Mouse (Mus musculus): ENCODE measurements around the gene Aloxe3. TPM values are rescaled to one million over a fixed set of nuclear protein-coding genes. Genes with fewer than 3 reads are reported as not detected.
A peak's percentile ranks its signal among the peaks of the same experiment; 100 is the strongest.

Gene Aloxe3
- polyA plus RNA-seq, 1 experiment from 2014 or later: 0.17 TPM

DNA sequence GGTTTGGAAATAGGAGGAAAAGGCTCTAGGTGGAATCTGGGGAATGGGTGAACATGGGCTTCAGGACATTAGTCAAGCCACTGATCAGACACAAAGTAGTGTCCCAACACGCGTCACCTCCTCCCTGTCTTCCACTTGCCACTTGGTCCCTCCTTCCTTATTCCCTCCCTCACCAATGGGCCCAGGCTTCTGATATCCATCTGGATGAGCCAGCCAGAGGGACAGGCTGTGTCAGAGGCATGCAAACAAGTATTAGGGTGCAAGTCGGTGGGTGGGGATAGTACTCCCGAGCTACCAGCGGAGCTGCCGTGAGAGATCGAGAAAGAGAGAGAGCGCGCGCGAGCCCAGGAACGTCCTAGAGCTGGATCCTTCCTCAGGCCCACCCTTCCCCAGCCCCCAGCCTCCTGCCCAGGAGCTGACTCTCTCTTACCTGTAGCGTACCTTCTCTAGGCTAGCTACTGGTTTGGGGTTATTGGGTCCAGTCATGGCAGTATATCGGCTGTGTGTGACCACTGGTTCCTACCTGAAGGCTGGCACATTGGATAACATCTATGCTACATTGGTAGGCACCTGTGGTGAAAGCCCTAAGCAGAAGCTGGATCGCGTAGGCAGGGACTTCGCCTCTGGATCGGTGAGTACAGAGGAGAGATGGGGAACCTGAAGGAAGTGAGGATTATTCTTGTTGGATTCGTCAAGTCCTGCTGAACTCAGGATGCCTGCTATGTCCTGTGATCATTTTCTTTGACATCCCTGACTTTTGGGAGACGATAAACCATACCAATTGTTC, 416 bp downstream of the Aloxe3 start:
- Histone ChIP-seq H3K9me3 (ENCODE audit: low read depth, low read length) (no peaks in the 10 kb centered on the region), H3K4me1 (ENCODE audit: insufficient read depth) (peaks cover 6% of the 10 kb centered on the region), H3K27me3 (ENCODE audit: insufficient read depth, low read length) (no peaks in the 10 kb centered on the region), H3K4me2 (peak overlapping the region; percentile 77), H3K27ac (ENCODE audit: low read depth) (no peak overlapping the region), H3K9ac (peak overlapping the region; percentile 54), H3K36me3 (ENCODE audit: insufficient read depth) (no peaks in the 10 kb centered on the region), H3K4me3 (ENCODE audit: low read depth, low read length) (peak overlapping the region; percentile 61)
- WGBS: 10% methylated on average over 20 of the region's 20 CpGs
- no peak for TF ChIP-seq CTCF (IDR thresholded peaks at IDR 0.05; ENCODE audit: low read depth)
- DNase-seq (peak; percentile 29), ATAC-seq (ENCODE audit: insufficient read depth) (no peak)

GRCm38 (mm10) chr11:69126706-69127095, 1.0 kb downstream of the Aloxe3 start:
- Histone ChIP-seq H3K4me2 (peak overlapping the region; percentile 77), H3K4me3 (ENCODE audit: low read depth, low read length) (peak overlapping the region; percentile 61)
- TF ChIP-seq CTCF (IDR thresholded peaks at IDR 0.05; ENCODE audit: low read depth): no peak

DNA sequence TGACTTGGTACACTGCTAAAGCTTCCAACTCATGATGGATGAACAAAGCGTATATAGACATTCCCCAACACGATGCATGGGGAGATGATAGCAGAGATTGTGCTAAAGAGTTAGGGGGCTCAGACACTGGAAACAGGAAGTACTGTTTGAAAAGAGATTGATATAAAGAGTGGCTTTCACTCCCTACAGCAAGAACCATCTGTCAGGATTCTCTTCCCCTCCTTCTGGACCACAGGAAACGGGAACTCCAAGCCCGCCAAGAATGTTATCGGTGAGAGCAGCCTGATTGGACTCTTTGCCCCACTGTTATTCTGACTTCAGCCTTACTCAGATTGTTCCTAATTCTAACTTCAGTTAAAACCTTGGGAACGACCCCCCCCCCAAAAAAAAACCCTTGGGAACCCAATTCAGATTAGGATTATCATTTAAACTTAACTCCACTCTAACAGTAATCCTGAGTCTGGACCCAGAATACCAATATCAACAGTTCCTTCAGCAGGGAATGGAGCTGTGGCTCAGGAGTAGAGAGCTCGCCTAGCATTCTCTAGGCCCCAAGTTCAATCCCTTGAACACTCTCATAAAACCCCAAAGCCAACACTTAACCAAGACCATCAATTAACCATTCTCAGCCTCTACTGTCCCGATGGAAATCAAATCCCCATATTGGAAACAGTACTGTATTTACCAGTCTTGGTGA, 2.9 kb downstream of the Aloxe3 start:
- 54% methylated on average over 8 of the region's 8 CpGs for WGBS
- TF ChIP-seq CTCF (IDR thresholded peaks at IDR 0.05; ENCODE audit: low read depth): no peak
- Histone ChIP-seq H3K27me3 (ENCODE audit: insufficient read depth, low read length) (no peaks in the 10 kb centered on the region), H3K4me1 (ENCODE audit: insufficient read depth) (peaks cover 6% of the 10 kb centered on the region), H3K4me2 (no peak overlapping the region), H3K4me3 (ENCODE audit: low read depth, low read length) (no peak overlapping the region), H3K36me3 (ENCODE audit: insufficient read depth) (no peaks in the 10 kb centered on the region), H3K9ac (no peak overlapping the region), H3K9me3 (ENCODE audit: low read depth, low read length) (no peaks in the 10 kb centered on the region), H3K27ac (ENCODE audit: low read depth) (no peak overlapping the region)
- no peak for ATAC-seq (ENCODE audit: insufficient read depth)
- DNase-seq: peak; percentile 9

More at GRCm38 (mm10) chr11:69126706-69127095, 1.0 kb downstream of the Aloxe3 start:
- Histone ChIP-seq H3K4me1 (ENCODE audit: insufficient read depth) (peaks cover 6% of the 10 kb centered on the region), H3K9ac (peak overlapping the region; percentile 54), H3K27me3 (ENCODE audit: insufficient read depth, low read length) (no peaks in the 10 kb centered on the region), H3K36me3 (ENCODE audit: insufficient read depth) (no peaks in the 10 kb centered on the region), H3K27ac (ENCODE audit: low read depth) (no peak overlapping the region), H3K9me3 (ENCODE audit: low read depth, low read length) (no peaks in the 10 kb centered on the region)
- ATAC-seq (ENCODE audit: insufficient read depth): no peak
- WGBS: 51% methylated on average over 2 of the region's 2 CpGs
- DNase-seq: no peak

GRCm38 (mm10) chr11:69133566-69133922, 7.8 kb downstream of the Aloxe3 start:
- 21% methylated on average over 5 of the region's 5 CpGs for WGBS
- DNase-seq (no peak), ATAC-seq (ENCODE audit: insufficient read depth) (0 out of 2 replicates have a peak, but pooled peaks have one; percentile 4)
- H3K9me3 ChIP-seq (ENCODE audit: low read depth, low read length): no peaks in the 10 kb centered on the region
- no peaks in the 10 kb centered on the region for H3K4me1 ChIP-seq (ENCODE audit: insufficient read depth)
- H3K36me3 ChIP-seq (ENCODE audit: insufficient read depth): no peaks in the 10 kb centered on the region
- no peak for TF ChIP-seq CTCF (IDR thresholded peaks at IDR 0.05; ENCODE audit: low read depth)
- H3K4me3 ChIP-seq (ENCODE audit: low read depth, low read length): peak overlapping the region; percentile 45
- peak overlapping the region; percentile 41; the same call in 1 of the 2 replicates for H3K9ac ChIP-seq
- no peaks in the 10 kb centered on the region for H3K27me3 ChIP-seq (ENCODE audit: insufficient read depth, low read length)
- peak overlapping the region; percentile 68 for H3K4me2 ChIP-seq
- no peak overlapping the region for H3K27ac ChIP-seq (ENCODE audit: low read depth)

GRCm38 (mm10) chr11:69133923-69134621, 8.4 kb downstream of the Aloxe3 start:
- Histone ChIP-seq H3K4me3 (ENCODE audit: low read depth, low read length) (peak overlapping the region; percentile 45), H3K36me3 (ENCODE audit: insufficient read depth) (no peaks in the 10 kb centered on the region), H3K27ac (ENCODE audit: low read depth) (no peak overlapping the region), H3K4me1 (ENCODE audit: insufficient read depth) (no peaks in the 10 kb centered on the region), H3K9me3 (ENCODE audit: low read depth, low read length) (no peaks in the 10 kb centered on the region), H3K4me2 (peak overlapping the region; percentile 68), H3K9ac (peak overlapping the region; percentile 41), H3K27me3 (ENCODE audit: insufficient read depth, low read length) (no peaks in the 10 kb centered on the region)
- WGBS: under 1% methylated on average over 34 of the region's 34 CpGs
- peak; percentile 72 for TF ChIP-seq CTCF (IDR thresholded peaks at IDR 0.05; ENCODE audit: low read depth)
- peak; percentile 79 for ATAC-seq (ENCODE audit: insufficient read depth)
- DNase-seq: peak; percentile 75

- Histone ChIP-seq H3K9me3 (ENCODE audit: low read depth, low read length) (no peaks in the 10 kb centered on the region), H3K4me3 (ENCODE audit: low read depth, low read length) (peak overlapping the region; percentile 45), H3K4me1 (ENCODE audit: insufficient read depth) (no peaks in the 10 kb centered on the region), H3K27me3 (ENCODE audit: insufficient read depth, low read length) (no peaks in the 10 kb centered on the region), H3K9ac (peak overlapping the region; percentile 41), H3K4me2 (peak overlapping the region; percentile 68), H3K27ac (ENCODE audit: low read depth) (no peak overlapping the region), H3K36me3 (ENCODE audit: insufficient read depth) (no peaks in the 10 kb centered on the region)
- ATAC-seq (ENCODE audit: insufficient read depth): peak; percentile 58
- no peak for DNase-seq
- no peak for TF ChIP-seq CTCF (IDR thresholded peaks at IDR 0.05; ENCODE audit: low read depth)
- 23% methylated on average over 8 of the region's 8 CpGs for WGBS
Observed at GRCm38 (mm10) chr11:69134622-69134968, 8.9 kb downstream of the Aloxe3 start.

GRCm38 (mm10) chr11:69135361-69135760, 9.7 kb downstream of the Aloxe3 start:
- H3K4me1 ChIP-seq (ENCODE audit: insufficient read depth): no peaks in the 10 kb centered on the region
- ATAC-seq (ENCODE audit: insufficient read depth): no peak
- H3K4me2 ChIP-seq: no peak overlapping the region
- no peak for TF ChIP-seq CTCF (IDR thresholded peaks at IDR 0.05; ENCODE audit: low read depth)
- H3K9ac ChIP-seq: no peak overlapping the region
- no peak overlapping the region for H3K4me3 ChIP-seq (ENCODE audit: low read depth, low read length)
- H3K27ac ChIP-seq (ENCODE audit: low read depth): no peak overlapping the region
- H3K9me3 ChIP-seq (ENCODE audit: low read depth, low read length): no peaks in the 10 kb centered on the region
- whole genome bisulfite sequencing: 84% methylated on average over 6 of the region's 6 CpGs
- H3K36me3 ChIP-seq (ENCODE audit: insufficient read depth): no peaks in the 10 kb centered on the region
- H3K27me3 ChIP-seq (ENCODE audit: insufficient read depth, low read length): no peaks in the 10 kb centered on the region
- no peak for DNase-seq

Measured in lung, embryonic 14.5 days (tissue).